Mouse (Mus musculus) MEL (cell line): ENCODE results near the gene Mmgt2.
"Not testable (repeated sequence)": the region's sequence is repeated elsewhere in the genome, so short reads cannot be mapped to it uniquely, and the experiment has no call there.

Source experiments
- CHD1 ChIP-seq: IDR thresholded peaks from 2 replicates; pipeline ENCODE4 v1.6.1; 2012; ENCODE audit warnings: low read depth, mild to moderate bottlenecking, inconsistent platforms, low read length, improper control_type of control experiment
- CTCF ChIP-seq, 3 experiments: IDR thresholded peaks in 2 of 3; conservative IDR thresholded peaks in 1 of 3; 2 replicates each; pipeline ENCODE4 v1.5.1; 2011 to 2012; ENCODE audit warnings: low read length in 3 of 3, low read depth in 2 of 3, mild to moderate bottlenecking in 2 of 3, improper control_type of control experiment in 1 of 3, inconsistent platforms in 1 of 3, mixed read lengths in 1 of 3, moderate library complexity in 1 of 3; ENCODE audit not compliant: control insufficient read depth in 1 of 3, insufficient read depth in 1 of 3, poor library complexity in 1 of 3, severe bottlenecking in 1 of 3
- E2F4 ChIP-seq: IDR thresholded peaks from 2 replicates; pipeline ENCODE4 v1.6.1; 2011; ENCODE audit warnings: low read depth, low read length, improper control_type of control experiment, borderline replicate concordance
- ELF1 ChIP-seq: IDR thresholded peaks from 2 replicates; pipeline ENCODE4 v1.6.1; 2014; ENCODE audit warnings: low read depth, mild to moderate bottlenecking, inconsistent platforms, low read length, improper control_type of control experiment, moderate library complexity
- EP300 ChIP-seq, 2 experiments: IDR thresholded peaks; 2 replicates each; pipeline ENCODE4 v1.6.1; 2011; ENCODE audit warnings: improper control_type of control experiment in 2 of 2, low read length in 2 of 2, low read depth in 1 of 2, mild to moderate bottlenecking in 1 of 2
- GABPA ChIP-seq: IDR thresholded peaks from 2 replicates; pipeline ENCODE4 v1.6.1; 2012; ENCODE audit warnings: low read depth, mild to moderate bottlenecking, inconsistent platforms, low read length, improper control_type of control experiment, moderate library complexity
- GATA1 ChIP-seq: IDR thresholded peaks from 2 replicates; pipeline ENCODE4 v1.6.1; 2011; ENCODE audit warnings: low read depth, low read length, improper control_type of control experiment
- KAT2A ChIP-seq: conservative IDR thresholded peaks from 2 replicates; pipeline ENCODE4 v1.6.1; 2012; ENCODE audit warnings: low read depth, low read length, improper control_type of control experiment, inconsistent platforms
- NRF1 ChIP-seq: IDR thresholded peaks from 2 replicates; pipeline ENCODE4 v1.6.1; 2014; ENCODE audit warnings: low read depth, mild to moderate bottlenecking, inconsistent platforms, low read length, improper control_type of control experiment, moderate library complexity; ENCODE audit not compliant: poor library complexity, insufficient read depth, severe bottlenecking
- POLR2A ChIP-seq, 2 experiments: IDR thresholded peaks; 2 replicates each; pipeline ENCODE4 v1.6.1; 2011 to 2012; ENCODE audit warnings: low read length in 2 of 2, mild to moderate bottlenecking in 2 of 2, control low read depth in 1 of 2, improper control_type of control experiment in 1 of 2, low read depth in 1 of 2, moderate library complexity in 1 of 2; ENCODE audit not compliant: control insufficient read depth in 1 of 2, insufficient read depth in 1 of 2, poor library complexity in 1 of 2
- POLR2AphosphoS2 ChIP-seq: IDR thresholded peaks from 2 replicates; pipeline ENCODE4 v1.6.1; 2011; ENCODE audit warnings: low read length, improper control_type of control experiment
- SMC3 ChIP-seq: IDR thresholded peaks from 2 replicates; pipeline ENCODE4 v1.6.1; 2011; ENCODE audit warnings: low read depth, low read length, improper control_type of control experiment
- USF1 ChIP-seq: IDR thresholded peaks from 2 replicates; pipeline ENCODE4 v1.6.1; 2014; ENCODE audit warnings: low read depth, mild to moderate bottlenecking, inconsistent platforms, low read length, improper control_type of control experiment, moderate library complexity
- ZC3H11A ChIP-seq: IDR thresholded peaks from 2 replicates; pipeline ENCODE4 v1.6.1; 2012; ENCODE audit warnings: low read depth, mild to moderate bottlenecking, inconsistent platforms, low read length, improper control_type of control experiment

GRCm38 (mm10) chr11:62649803-62650202 is 1.3 kb downstream of the Mmgt2 start:
- TF ChIP-seq KAT2A; CTCF (IDR thresholded peaks at IDR 0.05 in 2 of 3, conservative IDR thresholded peaks at IDR 0.05 in 1 of 3; ENCODE audit: control insufficient read depth in 1 of 3, insufficient read depth in 1 of 3, low read depth in 2 of 3, low read length in 3 of 3, poor library complexity in 1 of 3, severe bottlenecking in 1 of 3); POLR2A (IDR thresholded peaks at IDR 0.05; ENCODE audit: control insufficient read depth in 1 of 2, insufficient read depth in 1 of 2, low read depth in 1 of 2, low read length in 2 of 2, poor library complexity in 1 of 2); ELF1; GATA1; POLR2AphosphoS2; EP300 (IDR thresholded peaks at IDR 0.05; ENCODE audit: low read depth in 1 of 2, low read length in 2 of 2); SMC3; NRF1; CHD1; E2F4; GABPA; USF1; ZC3H11A: not testable (repeated sequence)
